Mouse (Mus musculus) heart, embryonic 11.5 days (tissue): ENCODE measurements around the gene Twnk. TPM values are rescaled to one million over a fixed set of nuclear protein-coding genes. Genes with fewer than 3 reads are reported as not detected.
"Not testable (repeated sequence)": the region's sequence is repeated elsewhere in the genome, so short reads cannot be mapped to it uniquely, and the experiment has no call there.

Experiments
- ATAC-seq: fragments of 200-750 bp; cut with Nextera tagmentation; replicated peaks from 2 replicates; pipeline ENCODE4 v1.8.0; 2017; ENCODE audit warnings: moderate library complexity; ENCODE audit not compliant: insufficient number of reproducible peaks, low FRiP score, low TSS enrichment
- H3K27ac ChIP-seq: fragments of 300-500 bp; sonication (generic); 2 replicates; pipeline ENCODE4 v1.5.1; 2014; ENCODE audit warnings: mild to moderate bottlenecking, low read depth, low read length
- H3K27me3 ChIP-seq: fragments of 300-500 bp; sonication (generic); 2 replicates; pipeline ENCODE4 v1.6.1; 2014; ENCODE audit warnings: mild to moderate bottlenecking, low read length, mixed read lengths; ENCODE audit not compliant: control insufficient read depth, insufficient read depth
- H3K36me3 ChIP-seq: fragments of 300-500 bp; sonication (generic); 2 replicates; pipeline ENCODE4 v1.6.1; 2014; ENCODE audit warnings: mild to moderate bottlenecking, low read length, moderate library complexity, mixed read lengths; ENCODE audit not compliant: control insufficient read depth, insufficient read depth
- H3K4me1 ChIP-seq: fragments of 300-500 bp; sonication (generic); 2 replicates; pipeline ENCODE4 v1.6.1; 2014; ENCODE audit warnings: low read length; ENCODE audit not compliant: control insufficient read depth, insufficient read depth
- H3K4me2 ChIP-seq: fragments of 300-500 bp; sonication (generic); 2 replicates; pipeline ENCODE4 v1.6.1; 2014; ENCODE audit warnings: mild to moderate bottlenecking, moderate library complexity
- H3K4me3 ChIP-seq: fragments of 300-500 bp; sonication (generic); 2 replicates; pipeline ENCODE4 v1.5.1; 2014; ENCODE audit warnings: low read depth, low read length
- H3K9ac ChIP-seq: fragments of 300-500 bp; sonication (generic); 2 replicates; pipeline ENCODE4 v1.6.1; 2014; ENCODE audit warnings: mild to moderate bottlenecking, low read depth, low read length, moderate library complexity
- H3K9me3 ChIP-seq: fragments of 300-500 bp; sonication (generic); replicated peaks from 2 replicates; pipeline ENCODE4 v1.6.1; 2016; ENCODE audit warnings: low read length; ENCODE audit not compliant: control insufficient read depth
- WGBS: fragments of 180-500 bp; shearing (Covaris S2); extraction: QIAGEN DNeasy Blood & Tissue Kit; methylation state at CpG from one replicate; pipeline ENCODE4 v1.1.7; 2014; ENCODE audit not compliant: insufficient replicate concordance; 5-methylcytosine and 5-hydroxymethylcytosine counted together
- polyA plus RNA-seq: library from polyadenylated mRNA; unstranded; fragments of >200 nt; fragmentation: Nextera tagmentation; extraction: Ambion mirVana; gene quantifications from 2 replicates; pipeline ENCODE4 v1.2.1, GENCODE M21; 2014

The Twnk gene
- polyA plus RNA-seq, 1 experiment from 2014 or later, result 14.2 TPM

DNA sequence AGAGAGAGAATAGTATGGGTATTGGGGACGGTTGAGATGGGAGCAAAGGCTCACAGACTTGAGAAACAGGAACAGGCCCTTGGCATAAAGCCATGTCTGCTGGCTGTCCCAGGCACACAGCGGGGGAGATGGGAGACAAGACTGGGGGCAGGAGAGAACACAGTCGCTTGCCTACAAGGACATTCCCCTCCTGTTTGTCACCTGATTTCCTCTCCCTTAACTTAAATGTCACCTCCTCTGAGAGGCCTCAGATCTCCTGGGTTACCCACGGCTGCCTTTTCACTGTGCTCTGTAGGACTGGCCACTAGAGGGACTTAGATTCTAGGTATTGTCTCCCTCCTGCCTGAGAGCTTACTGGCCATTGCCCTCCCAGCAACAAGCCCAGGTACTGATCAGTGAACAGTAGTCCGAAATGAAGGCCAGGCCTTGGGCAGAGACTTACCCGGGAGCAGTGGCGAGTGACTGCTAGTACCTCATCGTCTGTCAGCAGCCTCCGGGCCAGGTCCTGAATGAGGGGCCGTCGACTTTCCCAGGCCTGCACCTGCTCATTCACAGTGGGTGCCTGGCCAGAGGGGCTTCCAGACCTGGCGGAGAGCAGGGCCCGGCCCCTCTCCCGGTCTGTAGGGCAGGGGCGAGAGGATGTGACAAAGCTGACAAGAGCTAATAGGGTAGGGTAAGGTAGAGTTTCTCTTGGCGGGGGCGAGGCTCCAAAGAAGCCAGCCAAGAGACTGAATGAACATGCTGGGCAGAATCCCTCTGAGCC, 27.3 kb downstream of the Twnk start:
- no peaks in the 10 kb centered on the region; the same call in 1 of the 2 replicates for H3K36me3 ChIP-seq
- no peaks in the 10 kb centered on the region for H3K9me3 ChIP-seq
- no peak overlapping the region for H3K4me2 ChIP-seq
- H3K27ac ChIP-seq, result no peak overlapping the region
- no peak overlapping the region for H3K9ac ChIP-seq
- WGBS, result 50% methylated on average over 17 of the region's 17 CpGs
- ATAC-seq, result no peak
- H3K4me3 ChIP-seq, result no peak overlapping the region
- peaks cover 15% of the 10 kb centered on the region for H3K4me1 ChIP-seq
- H3K27me3 ChIP-seq, result peaks cover 8% of the 10 kb centered on the region; the same call in 1 of the 2 replicates

DNA sequence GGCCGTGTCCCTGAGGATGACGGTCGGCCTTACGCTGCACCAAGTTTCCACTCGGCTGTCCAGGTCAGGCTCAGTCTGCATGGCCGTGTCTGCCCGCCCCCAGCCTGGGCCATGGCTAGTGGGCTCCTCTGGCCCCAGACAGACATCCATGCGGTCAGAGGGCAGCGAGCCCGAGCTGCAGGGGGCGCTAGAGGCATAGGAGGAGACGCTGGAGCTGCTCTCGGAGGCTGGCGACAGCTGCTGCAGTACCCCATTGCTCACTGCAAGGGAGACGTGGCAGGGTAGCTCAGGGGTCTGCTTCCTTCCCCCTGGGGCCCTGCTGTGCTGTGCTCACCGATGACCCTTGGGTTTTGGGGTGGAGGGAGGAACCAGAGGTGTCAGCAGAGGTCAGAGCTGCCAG, 31.4 kb downstream of the Twnk start:
- 0 out of 2 replicates have a peak, but pooled peaks have one; percentile 8 for ATAC-seq

DNA sequence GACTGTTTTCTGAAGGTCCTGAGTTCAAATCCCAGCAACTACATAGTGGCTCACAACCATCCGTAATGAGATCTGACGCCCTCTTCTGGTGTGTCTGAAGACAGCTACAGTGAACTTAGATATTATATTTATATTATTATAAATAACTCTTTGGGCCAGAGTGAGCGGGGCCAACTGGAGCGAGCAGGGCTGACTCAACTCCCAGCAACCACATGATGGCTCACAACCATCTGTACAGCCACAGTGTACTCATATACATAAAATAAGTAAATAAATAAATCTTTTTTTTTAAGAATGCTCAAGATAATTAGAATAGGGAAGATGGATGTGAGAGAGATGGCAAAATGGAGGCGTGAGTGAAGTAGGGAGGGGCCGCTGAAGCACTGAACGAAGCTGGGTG, 32.7 kb downstream of the Twnk start:
- not testable (repeated sequence) for H3K27ac ChIP-seq, H3K36me3 ChIP-seq, ATAC-seq, H3K9ac ChIP-seq, H3K4me3 ChIP-seq, H3K4me1 ChIP-seq, H3K9me3 ChIP-seq, H3K4me2 ChIP-seq
- 86% methylated on average over 7 of the region's 7 CpGs for WGBS
- H3K27me3 ChIP-seq, result peaks cover 39% of the 10 kb centered on the region

More for the DNA sequence above, 31.4 kb downstream of the Twnk start:
- H3K36me3 ChIP-seq, result no peaks in the 10 kb centered on the region
- no peak overlapping the region for H3K4me3 ChIP-seq
- H3K9me3 ChIP-seq, result no peaks in the 10 kb centered on the region
- H3K9ac ChIP-seq, result no peak overlapping the region
- peaks cover 6% of the 10 kb centered on the region for H3K4me1 ChIP-seq
- H3K27ac ChIP-seq, result no peak overlapping the region
- no peak overlapping the region for H3K4me2 ChIP-seq
- peaks cover 35% of the 10 kb centered on the region for H3K27me3 ChIP-seq
- 31% methylated on average over 16 of the region's 16 CpGs for WGBS

DNA sequence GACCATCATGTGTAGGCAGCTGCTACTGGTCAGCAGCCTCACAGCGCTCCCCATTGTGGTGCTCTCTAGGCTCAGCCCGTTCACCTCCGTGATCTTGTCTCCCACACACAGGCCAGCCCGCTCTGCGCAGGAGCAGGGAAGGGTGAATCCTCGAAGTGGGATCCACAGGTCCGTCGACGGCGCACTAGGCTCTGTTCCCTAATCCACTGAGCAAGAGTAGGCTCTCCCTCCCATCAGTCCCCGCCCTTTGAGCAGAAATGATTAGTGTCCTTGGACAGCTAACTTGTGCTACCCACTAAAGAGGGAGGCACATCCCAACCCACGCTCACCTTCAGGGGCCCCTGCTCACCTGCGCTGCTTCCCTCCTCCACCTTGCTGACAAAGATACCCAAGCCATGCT, 34.8 kb downstream of the Twnk start:
- peaks cover 57% of the 10 kb centered on the region for H3K27me3 ChIP-seq

DNA sequence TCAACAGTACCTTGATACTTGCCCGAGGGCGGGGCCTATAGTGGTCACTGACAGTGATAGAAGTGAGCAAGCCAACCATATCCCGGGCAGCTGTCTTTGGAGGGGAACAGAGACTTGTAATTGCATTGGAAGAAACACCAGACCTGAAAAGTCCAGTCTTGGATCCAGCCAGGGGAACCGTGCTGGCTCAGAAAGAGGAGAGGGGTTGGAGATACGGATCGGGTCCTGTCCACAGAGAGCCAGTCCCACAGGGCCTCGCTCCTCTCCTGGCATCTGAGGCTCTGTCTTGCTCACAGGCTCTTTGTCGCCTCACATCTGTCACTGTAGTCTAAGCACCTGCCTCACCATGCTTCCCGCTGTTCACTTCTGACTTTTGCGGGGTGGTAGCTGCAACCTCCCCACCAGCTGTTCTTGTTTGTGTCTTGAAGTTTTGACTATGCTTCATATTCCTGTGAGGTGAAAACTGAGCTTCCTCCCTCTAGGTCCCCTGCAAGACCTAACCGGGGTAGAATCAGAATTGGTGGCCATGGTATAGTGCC, 39.0 kb downstream of the Twnk start:
- 55% methylated on average over 11 of the region's 11 CpGs for WGBS

More for the DNA sequence above, 34.8 kb downstream of the Twnk start:
- Histone ChIP-seq H3K36me3 (no peaks in the 10 kb centered on the region), H3K9me3 (no peaks in the 10 kb centered on the region), H3K4me1 (no peaks in the 10 kb centered on the region), H3K9ac (no peak overlapping the region), H3K27ac (no peak overlapping the region), H3K4me2 (no peak overlapping the region), H3K4me3 (no peak overlapping the region)
- WGBS, result 39% methylated on average over 13 of the region's 13 CpGs
- no peak for ATAC-seq

DNA sequence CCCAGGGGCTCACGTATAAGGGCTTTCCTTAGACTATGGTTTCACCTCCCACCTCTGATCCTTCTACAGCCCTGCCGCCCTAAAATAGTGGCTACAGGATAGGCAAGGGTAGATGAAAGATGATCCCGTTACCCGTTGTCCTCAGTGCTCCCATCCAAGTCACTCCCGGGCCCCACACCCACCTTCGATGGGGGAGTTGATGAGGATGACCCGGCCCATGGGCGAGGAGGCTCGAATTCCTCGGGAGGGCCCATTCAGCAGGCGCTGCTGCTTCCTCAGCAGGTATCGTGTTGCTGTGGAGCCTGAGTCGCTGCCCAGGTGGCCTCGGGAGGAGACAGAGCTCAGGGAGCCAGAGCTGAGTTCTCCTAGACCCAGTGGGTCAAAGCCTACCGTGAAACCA, 39.8 kb downstream of the Twnk start:
- Histone ChIP-seq H3K27me3 (peaks cover 49% of the 10 kb centered on the region), H3K9me3 (no peaks in the 10 kb centered on the region), H3K4me3 (no peak overlapping the region), H3K4me2 (no peak overlapping the region), H3K36me3 (no peaks in the 10 kb centered on the region), H3K4me1 (peaks cover 14% of the 10 kb centered on the region), H3K9ac (no peak overlapping the region), H3K27ac (no peak overlapping the region)
- WGBS, result 37% methylated on average over 15 of the region's 15 CpGs
- no peak for ATAC-seq

More for the DNA sequence above, 39.0 kb downstream of the Twnk start:
- no peak for ATAC-seq
- peaks cover 14% of the 10 kb centered on the region for H3K4me1 ChIP-seq
- H3K27me3 ChIP-seq, result peaks cover 57% of the 10 kb centered on the region
- H3K27ac ChIP-seq, result no peak overlapping the region
- H3K9ac ChIP-seq, result no peak overlapping the region
- no peaks in the 10 kb centered on the region for H3K9me3 ChIP-seq
- no peaks in the 10 kb centered on the region for H3K36me3 ChIP-seq
- no peak overlapping the region for H3K4me3 ChIP-seq
- H3K4me2 ChIP-seq, result no peak overlapping the region

DNA sequence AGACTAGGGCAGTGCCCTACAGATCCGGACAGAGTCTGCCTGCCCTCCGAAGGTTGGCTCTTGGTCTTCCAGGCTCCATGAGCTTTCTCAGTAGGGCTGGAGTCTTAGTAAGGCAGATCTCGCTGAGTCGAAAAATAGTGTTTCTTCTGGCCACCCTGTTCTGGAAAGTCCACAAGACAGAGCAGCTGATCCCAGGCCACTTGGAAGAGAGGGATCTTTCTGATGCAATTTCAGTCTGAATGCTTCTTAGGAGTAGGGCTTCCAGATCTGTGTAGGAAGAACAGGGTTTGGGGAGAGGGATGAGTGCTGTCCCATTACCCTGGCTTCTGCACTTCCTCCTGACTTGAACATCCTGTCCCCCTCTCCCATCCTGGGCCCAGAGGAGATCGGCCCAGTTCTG, 40.2 kb downstream of the Twnk start, which contains the start of gene Pdzd7:
Gene Pdzd7, minus strand, starts transcription at position 67 of the 400 bp plus-strand sequence.
- no peak for ATAC-seq
- 67% methylated on average over 5 of the region's 5 CpGs for WGBS
- Histone ChIP-seq H3K27me3 (peaks cover 45% of the 10 kb centered on the region), H3K27ac (no peak within 1 kb of the TSS), H3K4me1 (peaks cover 14% of the 10 kb centered on the region), H3K4me2 (peak within 1 kb of the TSS; percentile 84), H3K4me3 (peak within 1 kb of the TSS; percentile 57), H3K9me3 (no peaks in the 10 kb centered on the region), H3K36me3 (no peaks in the 10 kb centered on the region), H3K9ac (peak within 1 kb of the TSS; percentile 74; the same call in 1 of the 2 replicates)

DNA sequence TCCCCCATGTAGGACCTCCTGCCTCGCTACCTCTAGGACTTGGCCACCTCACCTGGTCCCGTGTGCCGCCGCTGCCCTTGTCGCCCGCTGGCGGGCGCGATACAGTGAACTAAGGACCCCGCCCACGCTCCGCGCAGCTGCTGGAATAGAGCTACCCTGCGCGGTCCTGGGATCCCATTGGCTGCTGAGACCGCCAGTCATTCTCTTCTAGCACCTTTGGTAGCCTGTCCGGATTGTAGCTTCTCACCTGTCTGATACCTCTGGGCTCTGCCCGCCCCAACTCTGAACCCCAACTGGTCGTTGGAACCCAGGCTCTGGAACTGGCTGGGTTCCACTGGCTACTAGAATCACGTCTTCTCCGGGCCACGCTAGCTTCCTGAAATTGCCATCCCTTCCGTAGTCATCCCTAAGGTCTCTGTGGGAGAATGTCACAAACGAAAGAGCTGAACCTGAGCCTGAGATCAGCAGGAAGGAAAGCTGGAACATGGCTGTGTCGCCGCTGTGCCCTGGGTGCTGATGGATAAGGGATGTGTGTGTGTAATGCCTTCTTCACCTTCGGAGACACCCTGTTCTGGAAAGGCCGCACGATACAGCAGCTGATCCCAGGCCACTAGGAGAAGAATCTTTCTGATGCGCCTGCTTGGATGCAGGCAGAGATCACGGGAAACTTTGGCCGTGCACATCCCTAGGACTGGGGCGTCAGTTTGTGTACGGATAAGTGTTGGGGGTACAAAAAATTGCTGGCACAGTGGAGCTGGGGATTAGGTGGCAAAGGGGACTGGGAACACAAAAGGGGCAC, 41.3 kb downstream of the Twnk start:
- Histone ChIP-seq H3K4me3 (peak overlapping the region; percentile 57), H3K27ac (peak overlapping the region; percentile 78), H3K9ac (peak overlapping the region; percentile 74), H3K9me3 (no peaks in the 10 kb centered on the region), H3K4me2 (peak overlapping the region; percentile 84), H3K27me3 (peaks cover 37% of the 10 kb centered on the region), H3K4me1 (peaks cover 14% of the 10 kb centered on the region), H3K36me3 (no peaks in the 10 kb centered on the region)
- WGBS, result 3% methylated on average over 34 of the region's 34 CpGs
- ATAC-seq, result 0 out of 2 replicates have a peak, but pooled peaks have one; percentile 33
